Mouse (Mus musculus): Measurements from ENCODE around the gene Lysmd1.
"Not testable (repeated sequence)": the region's sequence is repeated elsewhere in the genome, so short reads cannot be mapped to it uniquely, and the experiment has no call there.

Lysmd1 gene

DNA sequence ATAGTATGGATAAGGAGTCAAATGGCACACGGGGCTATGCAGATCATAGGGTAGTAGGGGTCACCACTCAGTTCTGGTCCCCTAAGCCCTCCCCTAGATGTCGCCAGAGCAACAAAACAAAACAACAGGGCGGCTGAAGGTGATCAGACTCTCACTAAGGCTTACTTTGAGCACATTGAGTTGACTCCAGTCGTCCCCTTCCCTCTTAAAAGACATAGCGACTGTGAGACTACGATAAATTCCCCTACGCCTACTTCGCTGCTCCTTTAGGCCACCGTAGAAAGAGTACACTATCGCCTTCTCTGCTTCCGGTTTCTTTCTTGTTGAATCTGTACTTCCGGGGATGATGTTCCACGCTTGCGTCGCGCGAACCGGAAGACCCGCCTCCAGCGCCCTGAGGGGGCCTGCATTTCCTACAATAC lies at the start of gene Lysmd1, which contains the start of gene Scnm1:
Lysmd1 (plus strand) TSS at position 409 of the 422 bp plus-strand sequence.
Scnm1 (minus strand) TSS at position 332 of the 422 bp plus-strand sequence.
- DNase-seq (ENCODE audit: low spot score in 2 of 2) = peak; percentile 94 to 96

DNA sequence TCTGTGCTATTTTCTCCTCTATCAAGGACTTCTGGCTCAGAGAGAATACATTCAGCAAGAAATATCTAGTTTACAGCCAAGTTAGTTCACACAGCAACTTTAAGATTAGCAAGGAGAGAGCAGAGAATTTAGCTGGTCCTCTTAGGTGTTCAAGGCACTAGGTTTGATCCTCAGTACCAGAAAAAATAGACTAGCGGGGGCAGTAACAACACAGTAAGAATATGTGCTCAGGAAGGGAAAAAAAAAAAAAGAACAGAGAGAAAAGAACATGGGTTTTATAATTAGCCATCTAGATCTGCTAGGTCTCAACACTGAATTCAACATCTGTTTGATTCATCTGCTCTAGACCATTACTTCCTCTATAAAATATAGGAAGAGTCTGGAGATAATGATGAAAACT lies 45.8 kb upstream of the Lysmd1 start:
- DNase-seq (ENCODE audit: low spot score in 2 of 2) = no peak

DNA sequence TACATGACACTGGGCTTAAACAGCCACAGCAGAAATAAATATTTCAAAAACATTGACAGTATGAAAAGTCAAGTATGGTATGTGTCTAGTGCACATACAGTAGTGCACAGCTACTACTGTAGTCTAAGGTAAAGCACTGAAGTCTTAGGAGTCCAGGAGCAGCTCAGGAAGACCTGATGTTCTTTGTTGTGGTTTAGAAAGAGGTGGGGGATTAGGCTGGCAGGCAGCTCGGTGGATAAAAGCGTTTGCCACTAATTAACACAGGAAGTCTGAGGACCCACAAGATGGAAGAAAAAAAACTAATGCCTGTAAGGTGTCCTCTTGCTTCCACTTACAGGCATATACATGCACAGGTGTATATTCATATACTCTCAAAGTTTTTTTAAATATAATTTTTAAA lies 33.0 kb upstream of the Lysmd1 start:
- DNase-seq (ENCODE audit: low spot score in 2 of 2) = no peak

DNA sequence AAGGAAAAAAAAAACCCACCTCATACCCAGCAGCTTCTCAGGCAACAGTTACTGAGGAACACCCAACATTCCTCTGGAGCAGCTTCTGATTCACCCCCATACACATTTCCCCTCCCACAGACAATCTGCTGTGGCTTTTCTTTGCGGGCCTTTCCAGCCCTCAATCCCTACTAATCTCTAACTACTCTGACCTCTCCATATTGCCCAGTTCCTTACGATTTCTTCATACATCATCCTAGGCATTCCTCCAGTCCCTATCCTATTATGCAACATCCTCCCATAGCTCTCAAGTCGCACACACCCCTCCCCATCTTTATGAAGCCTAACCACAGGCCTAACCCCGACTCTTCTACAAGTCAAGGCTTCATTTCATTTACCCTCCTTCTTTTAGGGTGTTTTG lies 28.8 kb upstream of the Lysmd1 start:
- no peak for DNase-seq (ENCODE audit: low spot score in 2 of 2)

DNA sequence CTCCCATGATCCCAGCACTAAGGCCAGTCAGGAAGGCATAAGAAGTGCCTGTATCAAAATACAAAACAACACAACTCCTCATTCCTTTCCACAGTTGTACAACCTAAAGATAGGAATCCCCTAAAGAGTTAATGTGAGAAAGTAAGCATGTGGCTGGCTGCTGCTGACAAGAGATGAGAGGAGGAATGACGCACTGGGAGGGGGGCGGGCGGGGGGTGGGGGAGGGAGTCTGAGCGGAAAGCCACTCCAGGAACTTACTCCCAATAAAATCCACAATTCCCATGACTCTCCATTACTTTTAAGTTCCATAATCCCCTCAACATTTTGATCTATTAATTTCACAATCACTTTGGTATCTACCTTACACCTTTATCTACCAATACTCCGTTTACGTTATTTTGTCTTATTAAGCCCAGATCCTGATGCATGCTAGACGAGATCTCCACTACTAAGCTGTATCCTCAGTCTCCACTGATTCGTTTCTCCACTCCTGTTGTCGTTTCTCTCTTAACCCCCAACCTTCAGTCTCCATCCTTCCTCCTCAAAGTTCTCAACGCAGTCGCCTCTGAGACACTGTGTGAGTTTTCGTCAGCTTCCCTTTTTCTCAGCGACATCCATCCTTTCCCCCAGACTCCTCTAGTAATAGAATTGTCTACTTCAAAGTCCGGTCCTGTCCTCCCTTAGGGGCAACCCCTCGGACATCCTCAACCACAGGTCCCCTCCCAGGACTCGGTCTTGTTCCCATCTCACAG lies 28.1 kb upstream of the Lysmd1 start:
- DNase-seq (ENCODE audit: low spot score in 2 of 2) = no peak

DNA sequence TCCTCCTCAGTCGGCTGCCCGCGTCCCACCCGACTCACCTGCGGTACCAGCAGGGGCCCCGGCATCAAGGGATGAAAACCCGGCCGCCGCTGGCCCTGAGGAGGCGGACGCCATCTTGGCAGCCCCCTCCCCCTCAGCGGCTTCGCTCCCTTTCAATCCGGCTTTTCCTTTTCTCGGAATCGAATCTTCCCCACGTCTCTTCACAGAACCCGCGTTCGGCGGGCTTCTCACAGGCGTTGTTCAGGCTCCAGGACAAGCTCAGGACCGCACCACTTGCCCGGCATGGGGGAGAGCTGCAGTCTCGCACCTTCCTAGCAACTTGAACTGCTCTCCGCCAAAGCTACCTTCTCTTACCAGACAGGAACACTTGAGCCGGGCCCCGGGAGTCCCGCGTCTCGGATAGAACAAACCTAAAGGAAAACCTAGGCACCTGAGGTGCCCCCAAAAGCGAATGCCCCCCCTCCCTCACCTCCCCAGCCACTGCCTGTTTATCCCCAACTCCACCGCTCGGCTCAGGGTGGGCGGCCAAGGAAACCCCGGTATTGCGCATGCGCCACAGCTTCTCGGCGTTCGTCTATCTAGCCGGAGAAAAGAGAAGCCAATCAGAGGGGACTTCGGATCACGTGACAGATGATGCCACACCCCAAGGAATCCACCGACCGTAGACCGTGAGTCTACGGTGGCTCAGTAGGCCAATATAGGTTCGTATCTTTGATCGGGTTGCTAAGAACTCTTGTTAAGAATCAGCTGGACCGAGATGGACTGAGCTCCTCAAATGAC lies 27.4 kb upstream of the Lysmd1 start, which contains the start of gene Pip5k1a:
Pip5k1a (minus strand) TSS at position 593 of the 780 bp plus-strand sequence.
- peak; percentile 99 for DNase-seq (ENCODE audit: low spot score in 2 of 2)

DNA sequence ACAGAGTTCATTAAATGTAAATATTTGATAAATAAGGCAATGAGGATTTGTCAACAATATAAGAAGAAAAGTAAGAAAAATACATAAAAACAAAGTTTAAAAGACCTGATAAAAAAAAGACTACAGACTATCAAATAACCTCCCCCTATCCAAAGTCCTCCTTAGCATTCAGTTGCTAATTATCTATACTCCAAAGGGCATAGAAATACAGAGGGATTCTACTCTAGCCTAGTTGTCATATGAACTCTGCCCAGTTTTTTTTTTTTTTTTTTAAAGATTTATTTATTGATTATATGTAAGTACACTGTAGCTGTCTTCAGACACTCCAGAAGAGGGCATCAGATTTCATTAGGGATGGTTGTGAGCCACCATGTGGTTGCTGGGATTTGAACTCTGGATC lies 26.6 kb upstream of the Lysmd1 start:
- DNase-seq (ENCODE audit: low spot score in 2 of 2) = not testable (repeated sequence)

DNA sequence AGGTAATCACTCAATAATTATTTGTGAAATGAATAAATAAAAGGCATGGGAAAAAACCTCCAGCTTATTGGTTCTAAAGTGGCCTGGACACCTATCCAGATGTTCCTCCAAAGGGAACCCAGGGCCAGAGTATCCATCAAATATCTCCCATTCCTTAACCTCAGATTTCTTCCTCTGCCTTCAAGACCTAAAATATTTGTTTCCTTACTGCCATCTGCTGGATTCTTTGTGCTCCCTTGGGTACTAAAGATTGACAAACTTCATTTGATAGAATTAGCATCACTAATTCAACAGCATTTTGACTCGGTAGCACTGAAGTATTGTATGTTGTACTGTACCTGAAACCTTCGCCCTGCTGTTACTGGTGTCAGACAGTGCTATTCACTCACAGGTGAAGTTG lies 26.0 kb upstream of the Lysmd1 start:
- no peak for DNase-seq (ENCODE audit: low spot score in 2 of 2)

DNA sequence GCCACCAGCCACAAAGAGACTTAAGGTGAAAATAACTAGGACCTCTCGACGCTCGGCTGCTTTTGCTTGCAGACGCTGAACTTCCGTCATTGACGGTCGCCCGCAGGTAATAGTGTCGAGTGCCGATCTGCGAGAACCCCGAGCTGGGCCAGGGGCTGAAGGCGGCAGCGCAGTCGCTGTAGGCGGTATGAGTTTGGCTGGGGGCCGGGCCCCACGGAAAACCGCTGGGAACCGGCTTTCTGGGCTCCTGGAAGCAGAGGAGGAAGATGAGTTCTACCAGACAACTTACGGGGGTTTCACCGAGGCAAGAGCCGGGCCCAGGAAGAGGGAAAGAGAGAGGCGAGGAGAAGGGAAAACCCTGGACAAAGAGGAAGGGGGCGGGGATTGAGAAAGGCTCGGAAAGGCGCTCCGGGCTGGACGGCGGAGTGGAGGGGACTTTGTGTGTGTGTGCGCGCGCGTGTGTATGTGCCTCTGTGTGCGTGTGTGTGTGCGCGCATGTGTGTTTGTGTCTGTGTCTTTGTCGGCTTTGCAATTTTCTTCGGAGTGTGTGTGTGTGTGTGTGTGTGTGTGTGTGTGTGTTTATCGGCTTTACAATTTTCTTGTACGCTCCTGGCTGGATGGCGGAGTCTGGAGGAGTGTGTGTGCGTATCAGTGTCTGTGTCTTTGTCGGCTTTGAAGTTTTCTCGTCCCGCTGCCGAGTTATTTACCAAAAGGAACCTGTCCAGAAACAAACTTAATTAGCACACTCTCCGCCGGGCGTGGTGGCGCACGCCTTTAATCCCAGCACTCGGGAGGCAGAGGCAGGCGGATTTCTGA lies 22.8 kb upstream of the Lysmd1 start, which contains the start of gene Vps72:
Vps72 (plus strand) TSS at position 112 of the 816 bp plus-strand sequence.
- DNase-seq (ENCODE audit: low spot score in 2 of 2) = peak; percentile 94

DNA sequence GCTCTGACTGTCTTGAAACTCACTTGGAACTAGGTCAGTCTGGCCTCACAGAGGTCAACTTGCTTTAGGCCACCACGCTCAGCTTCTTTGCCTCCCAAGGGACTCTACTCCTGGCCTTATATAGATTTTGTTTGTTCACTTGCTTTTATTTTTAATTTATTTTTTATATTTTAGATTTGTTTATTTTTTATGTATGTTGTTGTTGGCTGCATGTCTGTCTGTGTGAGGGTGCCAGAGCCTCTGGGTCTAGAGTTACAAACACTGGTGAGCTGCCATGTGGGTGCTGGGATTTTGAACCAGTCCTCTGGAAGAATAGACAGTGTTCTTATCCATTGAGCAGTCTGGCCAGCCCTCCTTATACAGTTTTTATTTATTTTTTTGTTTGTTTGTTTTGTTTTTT lies 21.1 kb upstream of the Lysmd1 start:
- no peak for DNase-seq (ENCODE audit: low spot score in 2 of 2)

DNA sequence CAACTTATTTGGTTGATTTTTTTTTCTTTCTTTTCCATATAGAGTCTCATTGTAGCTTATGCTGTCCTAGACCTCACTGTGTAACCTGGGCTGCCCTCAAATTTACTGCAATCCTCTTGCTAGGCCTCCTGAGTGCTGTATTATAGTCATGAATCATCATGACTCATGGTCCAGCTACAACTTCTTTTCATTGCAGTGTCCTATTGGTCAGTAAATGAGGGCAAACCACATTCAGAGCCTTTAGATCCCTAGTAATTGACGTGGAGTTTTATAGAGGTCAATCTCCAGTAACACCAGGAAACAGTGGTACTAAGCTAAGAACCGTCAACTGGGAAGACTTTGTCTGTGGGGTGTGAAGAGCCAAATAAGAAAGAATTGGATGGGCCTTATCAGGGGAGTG lies 16.1 kb upstream of the Lysmd1 start:
- DNase-seq (ENCODE audit: low spot score in 2 of 2) = no peak

DNA sequence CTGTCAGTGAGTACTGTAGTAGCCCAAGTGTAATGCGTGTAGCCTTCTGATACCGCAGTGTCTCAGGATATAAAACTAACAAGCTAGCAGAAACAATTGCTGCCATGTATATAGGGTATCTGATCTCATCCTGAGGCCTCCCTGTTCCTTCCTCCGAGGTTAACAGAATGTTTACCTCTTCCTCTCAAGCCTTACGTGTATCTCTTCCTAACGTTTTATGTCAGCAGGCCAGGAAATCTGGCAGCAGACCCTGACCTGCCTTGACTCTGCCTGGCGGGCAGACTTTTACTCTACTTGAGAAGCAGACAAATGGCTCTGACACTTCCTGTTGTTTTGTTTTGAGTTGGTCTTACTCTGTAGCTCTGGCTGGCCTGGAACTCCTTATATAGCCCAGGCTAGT lies 12.3 kb upstream of the Lysmd1 start:
- DNase-seq (ENCODE audit: low spot score in 2 of 2) = no peak

DNA sequence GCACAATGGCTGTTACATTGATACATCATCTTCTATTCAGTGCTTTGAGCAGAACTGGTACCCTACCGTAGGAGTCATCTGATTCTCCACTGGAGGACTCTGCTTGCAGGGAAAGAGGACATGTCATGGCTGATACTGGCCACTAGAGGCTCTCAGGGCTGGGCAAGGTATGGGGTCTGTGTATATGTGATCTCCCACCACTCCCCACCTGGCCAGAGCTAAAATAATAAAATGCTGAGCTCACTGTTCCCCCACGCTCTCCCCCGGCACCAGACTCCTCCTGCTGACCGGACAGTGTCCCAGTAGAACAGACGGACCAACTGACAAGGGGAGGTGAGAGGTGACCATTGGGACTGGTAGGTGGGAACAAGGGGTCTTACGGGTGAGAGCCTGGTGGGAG lies 9.6 kb upstream of the Lysmd1 start, which contains the start of gene Tmod4:
Tmod4 (plus strand) TSS at position 231 of the 400 bp plus-strand sequence.
- no peak for DNase-seq (ENCODE audit: low spot score in 2 of 2)

DNA sequence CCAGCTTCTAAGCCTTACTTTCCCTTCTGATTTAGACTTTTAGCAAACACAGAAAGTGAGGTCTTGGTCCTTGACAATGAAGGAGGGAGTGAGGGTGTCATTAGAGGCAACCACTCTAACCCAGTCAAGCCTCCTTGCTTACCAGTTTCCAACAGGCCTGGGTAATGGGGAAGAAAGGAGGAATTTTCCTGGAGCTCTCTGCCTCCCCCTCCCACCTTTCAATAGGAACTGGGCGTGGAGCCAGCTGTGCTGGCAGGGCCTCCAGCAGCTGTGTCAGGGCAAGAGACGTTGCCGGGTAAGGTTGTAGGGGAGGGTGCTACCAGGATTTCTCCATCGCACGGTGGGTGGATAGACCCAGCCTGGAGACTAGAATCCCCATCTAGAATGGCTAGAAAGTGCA lies 8.9 kb upstream of the Lysmd1 start:
- DNase-seq (ENCODE audit: low spot score in 2 of 2) = peak; percentile 75 to 77

DNA sequence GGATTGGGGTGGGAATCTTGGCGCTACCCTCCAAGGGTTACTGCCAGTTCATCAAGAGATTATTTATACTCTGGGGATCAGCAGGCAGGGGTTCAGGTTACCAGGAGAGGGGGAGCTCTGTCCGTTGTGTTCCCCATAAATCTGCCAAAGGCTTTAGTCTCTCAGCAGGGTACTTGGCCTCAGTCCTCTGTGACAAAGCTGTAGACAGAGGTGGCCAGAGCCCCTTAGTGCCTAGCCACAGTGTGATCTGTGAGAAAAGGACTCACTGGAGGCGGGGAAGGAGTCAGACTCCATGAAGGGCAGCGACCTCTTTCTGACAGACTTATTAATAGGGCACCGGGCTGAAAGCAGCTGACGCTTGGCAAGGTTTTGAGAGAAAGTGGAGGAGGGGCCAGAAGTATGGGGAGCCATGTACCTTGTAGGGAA lies 4.6 kb upstream of the Lysmd1 start:
- DNase-seq (ENCODE audit: low spot score in 2 of 2) = no peak

DNA sequence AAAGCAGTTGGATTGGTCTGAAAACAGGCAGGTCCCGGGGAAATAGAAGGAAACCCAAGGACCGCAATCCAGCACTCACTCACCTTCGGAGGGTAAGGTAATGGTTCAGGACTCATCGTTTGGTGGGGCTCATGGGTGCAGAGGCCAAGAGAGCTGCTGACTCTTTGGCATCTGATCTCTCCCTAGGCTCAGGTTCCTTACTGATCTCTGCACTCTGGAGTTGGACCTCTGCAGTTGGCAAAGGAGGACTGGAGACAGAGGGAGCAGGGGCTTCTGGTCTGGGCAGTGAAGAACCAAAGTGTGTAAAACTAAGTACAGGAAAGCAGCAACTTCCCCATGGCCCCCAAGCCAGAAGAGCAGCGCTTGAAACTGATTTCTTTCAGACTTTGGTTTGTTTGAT lies 3.8 kb upstream of the Lysmd1 start:
- DNase-seq (ENCODE audit: low spot score in 2 of 2) = no peak

DNA sequence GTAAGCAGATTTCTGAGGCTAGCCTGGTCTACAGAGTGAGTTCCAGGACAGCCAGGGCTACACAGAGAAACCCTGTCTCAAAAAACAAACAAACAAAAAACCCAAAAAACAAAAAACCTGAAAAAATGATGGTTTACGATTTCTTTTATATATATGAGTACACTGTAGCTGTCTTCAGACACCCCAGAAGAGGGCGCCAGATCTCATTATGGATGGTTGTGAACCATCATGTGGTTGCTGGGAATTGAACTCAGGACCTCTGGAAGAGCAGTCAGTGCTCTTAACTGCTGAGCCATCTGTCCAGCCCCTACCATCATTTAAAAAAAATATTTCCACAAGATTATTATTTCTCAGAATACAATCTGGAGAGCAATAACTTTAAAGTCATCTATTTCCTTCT lies 1.5 kb upstream of the Lysmd1 start:
- DNase-seq (ENCODE audit: low spot score in 2 of 2) = not testable (repeated sequence)

DNA sequence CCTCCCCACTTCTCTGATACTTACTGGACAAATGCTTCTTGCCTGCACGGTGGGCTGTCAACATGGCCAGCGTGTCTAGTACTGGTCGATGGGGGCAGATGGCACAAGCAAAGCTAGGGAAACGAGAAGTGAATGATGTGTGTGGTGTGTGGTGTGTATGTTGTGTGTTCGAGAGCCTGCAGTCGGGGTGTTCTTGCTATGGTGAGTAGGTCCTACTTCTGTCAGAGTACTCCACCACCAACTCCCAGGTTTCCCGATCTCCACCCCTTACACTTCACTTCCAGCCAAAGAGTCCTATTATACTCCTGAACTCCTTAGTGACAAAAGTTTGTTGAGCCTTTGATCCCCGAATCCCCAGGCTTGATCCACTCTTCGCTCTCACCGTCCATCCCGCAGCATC lies 712 bp upstream of the Lysmd1 start:
- no peak for DNase-seq (ENCODE audit: low spot score in 2 of 2)

DNA sequence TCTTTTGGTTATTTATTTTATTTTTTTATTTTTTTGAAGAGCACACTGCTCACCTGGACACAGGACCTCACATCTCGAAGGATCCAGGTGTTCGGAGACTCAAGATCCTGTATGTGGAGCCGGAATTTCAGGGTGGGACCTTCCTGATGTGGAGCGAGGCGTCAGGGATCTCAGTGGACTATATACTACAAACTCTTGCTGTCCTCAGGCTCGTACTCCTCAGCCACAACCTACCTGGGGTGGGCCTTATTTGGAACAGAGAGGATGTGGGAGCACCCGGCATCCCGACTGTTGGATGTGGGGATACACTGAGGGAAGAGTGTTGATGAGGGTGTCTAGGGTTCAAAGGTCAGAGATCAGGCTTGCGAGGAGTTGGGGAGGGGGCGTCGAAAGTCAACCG lies 245 bp downstream of the Lysmd1 start:
- not testable (repeated sequence) for DNase-seq (ENCODE audit: low spot score in 2 of 2)

DNA sequence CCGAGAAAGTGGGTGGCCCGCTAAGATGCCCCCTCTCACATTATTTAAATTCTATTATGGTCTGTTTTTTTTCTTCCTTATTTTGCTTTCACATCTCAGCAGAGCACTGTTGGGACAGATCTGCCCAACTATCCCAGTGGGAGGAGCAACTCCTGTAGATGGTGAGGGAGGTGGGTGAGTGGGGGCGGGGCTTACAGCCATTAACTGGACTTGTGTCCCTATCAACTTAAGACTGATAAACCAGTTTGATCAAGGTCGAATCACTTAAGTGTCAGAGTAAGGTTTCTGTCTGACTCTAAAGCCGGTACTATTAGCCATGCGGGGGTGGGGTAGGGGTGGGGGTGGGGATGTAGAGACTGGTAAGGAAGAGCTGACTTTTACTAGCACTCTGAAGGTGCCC lies 1.1 kb downstream of the Lysmd1 start:
- DNase-seq (ENCODE audit: low spot score in 2 of 2) = peak; percentile 68 to 69

DNA sequence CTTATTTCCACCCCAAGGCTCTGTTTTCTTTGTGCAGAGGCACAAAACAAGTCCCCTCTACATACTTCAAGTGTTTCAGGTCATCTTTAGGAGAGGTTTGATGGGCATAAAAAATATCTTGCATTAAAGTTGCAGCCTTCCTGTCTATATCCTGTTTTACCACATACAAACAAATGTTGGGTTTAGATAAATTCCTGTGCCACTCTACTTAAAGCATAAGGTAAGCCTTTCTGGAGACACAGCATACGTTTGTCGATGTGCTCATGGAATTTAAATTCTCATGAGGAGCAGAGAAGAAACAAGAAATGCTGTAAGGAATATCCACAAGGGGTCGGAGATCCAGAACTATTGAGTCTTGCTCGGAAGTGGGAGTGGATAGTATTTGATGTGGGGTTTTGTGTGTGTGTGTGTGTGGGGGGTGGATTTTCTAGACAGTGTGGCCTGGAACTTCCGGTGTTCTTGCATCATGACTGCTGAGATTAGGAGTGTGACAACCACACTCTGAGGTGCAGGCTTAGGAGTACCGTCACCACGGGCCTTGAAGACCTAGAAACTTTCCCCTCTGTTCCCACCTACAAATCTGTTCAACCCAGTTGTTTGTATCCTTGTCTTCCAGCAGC lies 1.7 kb downstream of the Lysmd1 start:
- no peak for DNase-seq (ENCODE audit: low spot score in 2 of 2)

All from right cerebral cortex, postnatal 10 days (tissue).